Mouse (Mus musculus) kidney, adult 2 months (tissue): ENCODE measurements around the gene Oscp1.

Experiments
- CTCF ChIP-seq: fragments of 200-500 bp; conservative IDR thresholded peaks from 2 replicates; pipeline ENCODE4 v1.5.1; 2011; ENCODE audit warnings: low read depth, mild to moderate bottlenecking, control low read depth, low read length, moderate library complexity, mixed read lengths; ENCODE audit not compliant: insufficient read depth, insufficient read length
- POLR2A ChIP-seq: fragments of 200-500 bp; IDR thresholded peaks from one replicate; pipeline ENCODE4 v1.6.1; 2011; ENCODE audit warnings: low read depth, low read length, control low read depth

DNA sequence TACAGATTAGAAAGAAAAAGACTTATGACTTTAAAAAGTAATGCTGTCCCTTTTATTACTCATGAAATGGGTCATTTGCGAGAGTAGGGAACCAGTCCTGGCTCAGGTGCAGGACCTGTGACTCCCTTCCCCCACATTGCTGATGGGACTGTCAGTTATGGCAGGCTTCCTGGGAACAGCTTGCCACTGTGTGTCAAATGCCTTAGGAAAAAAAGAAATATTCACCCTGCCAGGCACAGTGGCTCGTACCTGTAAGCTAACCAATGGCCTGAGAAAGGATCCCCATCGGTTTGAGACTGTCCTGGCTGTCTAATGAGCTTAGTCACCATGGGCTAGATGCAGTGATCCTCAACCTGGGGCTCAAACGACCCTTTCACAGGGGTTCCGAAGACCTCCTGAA is 61.7 kb downstream of the Oscp1 start:
- TF ChIP-seq CTCF = no peak
- no peak for TF ChIP-seq POLR2A
